Mouse (Mus musculus) forebrain, embryonic 11.5 days (tissue): ENCODE results near the gene Gm20388. TPM values are rescaled to one million over a fixed set of nuclear protein-coding genes. Genes with fewer than 3 reads are reported as not detected.

Source experiments
- ATAC-seq: fragments of 200-750 bp; cut with Nextera tagmentation; replicated peaks from 2 replicates; pipeline ENCODE4 v1.8.0; 2017; ENCODE audit warnings: moderate TSS enrichment; ENCODE audit not compliant: low FRiP score
- DNase-seq: peaks from one replicate; pipeline ENCODE4 v3.0.0-alpha.2; 2017; ENCODE audit warnings: low spot score
- H3K27ac ChIP-seq: fragments of 300-500 bp; sonication (generic); 2 replicates; pipeline ENCODE4 v1.5.1; 2014; ENCODE audit warnings: low read depth, low read length
- H3K27me3 ChIP-seq: fragments of 300-500 bp; sonication (generic); 2 replicates; pipeline ENCODE4 v1.6.1; 2014; ENCODE audit warnings: mild to moderate bottlenecking, low read length, mixed read lengths; ENCODE audit not compliant: control insufficient read depth, insufficient read depth
- H3K36me3 ChIP-seq: fragments of 300-500 bp; sonication (generic); 2 replicates; pipeline ENCODE4 v1.6.1; 2014; ENCODE audit warnings: mild to moderate bottlenecking, low read length, moderate library complexity, mixed read lengths; ENCODE audit not compliant: control insufficient read depth, insufficient read depth
- H3K4me1 ChIP-seq: fragments of 300-500 bp; sonication (generic); replicated peaks from 2 replicates; pipeline ENCODE4 v1.6.1; 2014; ENCODE audit warnings: low read length, mixed read lengths; ENCODE audit not compliant: control insufficient read depth, insufficient read depth
- H3K4me2 ChIP-seq: fragments of 300-500 bp; sonication (generic); 2 replicates; pipeline ENCODE4 v1.6.1; 2014; ENCODE audit warnings: low read depth, mild to moderate bottlenecking, low read length, moderate library complexity, mixed read lengths; ENCODE audit not compliant: severe bottlenecking
- H3K4me3 ChIP-seq: fragments of 300-500 bp; sonication (generic); 2 replicates; pipeline ENCODE4 v1.5.1; 2014; ENCODE audit warnings: low read depth, low read length
- H3K9ac ChIP-seq: fragments of 300-500 bp; sonication (generic); 2 replicates; pipeline ENCODE4 v1.6.1; 2014; ENCODE audit warnings: low read length
- H3K9me3 ChIP-seq: fragments of 300-500 bp; sonication (generic); 2 replicates; pipeline ENCODE4 v1.6.1; 2016; ENCODE audit warnings: low read length, mixed read lengths; ENCODE audit not compliant: control insufficient read depth
- WGBS: fragments of 180-500 bp; shearing (Covaris S2); extraction: QIAGEN DNeasy Blood & Tissue Kit; methylation state at CpG from one replicate; pipeline ENCODE4 v1.1.7; 2014; 5-methylcytosine and 5-hydroxymethylcytosine counted together
- polyA plus RNA-seq: library from polyadenylated mRNA; unstranded; fragments of >200 nt; fragmentation: Nextera tagmentation; extraction: Ambion mirVana; gene quantifications from 2 replicates; pipeline ENCODE4 v1.2.1, GENCODE M21; 2014

The Gm20388 gene
- polyA plus RNA-seq, 1 experiment from 2014 or later: not detected

GRCm38 (mm10) chr8:122194396-122194795 is 2283.8 kb downstream of the Gm20388 start:
- no peak overlapping the region for H3K9ac ChIP-seq
- DNase-seq: no peak
- H3K4me3 ChIP-seq: no peak overlapping the region
- no peak overlapping the region for H3K4me2 ChIP-seq
- H3K9me3 ChIP-seq: no peaks in the 10 kb centered on the region
- WGBS: 78% methylated on average over 8 of the region's 8 CpGs
- H3K27ac ChIP-seq: no peak overlapping the region
- H3K4me1 ChIP-seq: 0 out of 2 replicates have a peak, but pooled peaks cover 2% of the 10 kb centered on the region
- ATAC-seq: no peak
- no peaks in the 10 kb centered on the region for H3K36me3 ChIP-seq
- no peaks in the 10 kb centered on the region for H3K27me3 ChIP-seq

- no peaks in the 10 kb centered on the region for H3K9me3 ChIP-seq
- H3K27me3 ChIP-seq: no peaks in the 10 kb centered on the region
- H3K36me3 ChIP-seq: no peaks in the 10 kb centered on the region
- no peak overlapping the region for H3K9ac ChIP-seq
- DNase-seq (no peak), ATAC-seq (no peak)
- H3K27ac ChIP-seq: no peak overlapping the region
- no peaks in the 10 kb centered on the region for H3K4me1 ChIP-seq
- WGBS: 75% methylated on average over 5 of the region's 5 CpGs
- no peak overlapping the region for H3K4me3 ChIP-seq
- H3K4me2 ChIP-seq: no peak overlapping the region
These were observed 2286.7 kb downstream of the Gm20388 start for GRCm38 (mm10) chr8:122197342-122197741.

GRCm38 (mm10) chr8:122198378-122199025 is 2287.9 kb downstream of the Gm20388 start:
- ATAC-seq: no peak
- Histone ChIP-seq H3K4me2 (no peak overlapping the region), H3K4me3 (no peak overlapping the region)

GRCm38 (mm10) chr8:122199191-122199590 is 2288.6 kb downstream of the Gm20388 start:
- H3K4me3 ChIP-seq: no peak overlapping the region
- H3K27me3 ChIP-seq: no peaks in the 10 kb centered on the region
- WGBS: 84% methylated on average over 9 of the region's 9 CpGs
- H3K4me1 ChIP-seq: no peaks in the 10 kb centered on the region
- H3K9me3 ChIP-seq: no peaks in the 10 kb centered on the region
- ATAC-seq: no peak
- DNase-seq: no peak
- H3K36me3 ChIP-seq: no peaks in the 10 kb centered on the region
- H3K4me2 ChIP-seq: no peak overlapping the region
- H3K27ac ChIP-seq: no peak overlapping the region
- H3K9ac ChIP-seq: no peak overlapping the region

More at GRCm38 (mm10) chr8:122198378-122199025, 2287.9 kb downstream of the Gm20388 start:
- no peak overlapping the region for H3K27ac ChIP-seq
- 86% methylated on average over 12 of the region's 12 CpGs for WGBS
- H3K9me3 ChIP-seq: no peaks in the 10 kb centered on the region
- DNase-seq: no peak
- no peak overlapping the region for H3K9ac ChIP-seq
- no peaks in the 10 kb centered on the region for H3K27me3 ChIP-seq
- H3K36me3 ChIP-seq: no peaks in the 10 kb centered on the region
- no peaks in the 10 kb centered on the region for H3K4me1 ChIP-seq

- 86% methylated on average over 4 of the region's 4 CpGs for WGBS
- DNase-seq: no peak
These were observed 2289.2 kb downstream of the Gm20388 start for GRCm38 (mm10) chr8:122199841-122200240.

GRCm38 (mm10) chr8:122211591-122211990 is 2300.9 kb downstream of the Gm20388 start:
- H3K4me2 ChIP-seq: no peak overlapping the region
- no peaks in the 10 kb centered on the region for H3K9me3 ChIP-seq
- no peak overlapping the region for H3K9ac ChIP-seq
- no peaks in the 10 kb centered on the region for H3K36me3 ChIP-seq
- ATAC-seq (no peak), DNase-seq (no peak)
- no peaks in the 10 kb centered on the region for H3K27me3 ChIP-seq
- H3K27ac ChIP-seq: no peak overlapping the region
- no peak overlapping the region for H3K4me3 ChIP-seq
- 69% methylated on average over 3 of the region's 3 CpGs for WGBS
- H3K4me1 ChIP-seq: no peaks in the 10 kb centered on the region

More at GRCm38 (mm10) chr8:122199841-122200240, 2289.2 kb downstream of the Gm20388 start:
- H3K4me2 ChIP-seq: no peak overlapping the region
- no peaks in the 10 kb centered on the region for H3K9me3 ChIP-seq
- H3K9ac ChIP-seq: no peak overlapping the region
- no peaks in the 10 kb centered on the region for H3K27me3 ChIP-seq
- H3K27ac ChIP-seq: no peak overlapping the region
- H3K4me3 ChIP-seq: no peak overlapping the region
- no peaks in the 10 kb centered on the region for H3K36me3 ChIP-seq
- ATAC-seq: no peak
- no peaks in the 10 kb centered on the region for H3K4me1 ChIP-seq

- H3K9ac ChIP-seq: no peak overlapping the region
- no peak overlapping the region for H3K4me2 ChIP-seq
- 80% methylated on average over 8 of the region's 8 CpGs for WGBS
- no peak overlapping the region for H3K27ac ChIP-seq
- H3K27me3 ChIP-seq: no peaks in the 10 kb centered on the region
- DNase-seq (no peak), ATAC-seq (no peak)
- H3K4me1 ChIP-seq: no peaks in the 10 kb centered on the region
- H3K9me3 ChIP-seq: no peaks in the 10 kb centered on the region
- H3K4me3 ChIP-seq: no peak overlapping the region
- H3K36me3 ChIP-seq: no peaks in the 10 kb centered on the region
These were observed 2305.0 kb downstream of the Gm20388 start for GRCm38 (mm10) chr8:122215630-122216029.

- Histone ChIP-seq H3K36me3 (no peaks in the 10 kb centered on the region), H3K9me3 (no peaks in the 10 kb centered on the region), H3K4me3 (no peak overlapping the region), H3K4me1 (no peaks in the 10 kb centered on the region), H3K27ac (no peak overlapping the region), H3K27me3 (no peaks in the 10 kb centered on the region), H3K4me2 (no peak overlapping the region), H3K9ac (no peak overlapping the region)
- DNase-seq (no peak), ATAC-seq (no peak)
- 68% methylated on average over 6 of the region's 6 CpGs for WGBS
These were observed 2305.8 kb downstream of the Gm20388 start for GRCm38 (mm10) chr8:122216433-122216832.
